Mouse (Mus musculus) small intestine, adult 2 months (tissue): ENCODE results near the gene Phb2.

Experiments
- CTCF ChIP-seq: fragments of 200-500 bp; IDR thresholded peaks from 2 replicates; pipeline ENCODE4 v1.5.1; 2012; ENCODE audit warnings: low read depth, mild to moderate bottlenecking, control low read depth, inconsistent platforms, low read length, moderate library complexity, mixed read lengths; ENCODE audit not compliant: insufficient replicate concordance, insufficient read length; ENCODE audit errors: extremely low read depth
- POLR2A ChIP-seq: fragments of 200-500 bp; IDR thresholded peaks from 2 replicates; pipeline ENCODE4 v1.6.1; 2012; ENCODE audit warnings: low read depth, mild to moderate bottlenecking, control low read depth, inconsistent platforms, low read length, moderate library complexity

DNA sequence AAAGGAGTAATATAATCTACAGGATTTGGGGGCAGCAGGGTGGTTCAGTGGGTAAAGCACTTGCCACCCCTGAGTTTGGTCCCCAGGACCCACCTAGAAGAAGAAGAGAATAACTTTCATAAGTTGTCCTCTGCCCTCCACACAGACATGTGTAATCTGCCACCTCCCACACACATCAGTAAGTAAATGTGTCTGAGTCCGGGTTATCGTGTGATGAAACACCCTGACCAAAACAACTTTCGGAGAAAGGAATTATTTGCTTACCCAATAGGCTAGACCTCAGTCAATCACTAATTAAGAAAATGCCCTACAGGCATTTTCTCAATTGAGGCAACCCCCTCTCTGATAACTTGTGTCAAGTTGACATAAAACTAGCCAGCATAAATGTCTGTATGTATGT lies 21.6 kb upstream of the Phb2 start:
- TF ChIP-seq POLR2A (no peak), CTCF (no peak)
